Mouse (Mus musculus): ENCODE data around the gene Ndufa8. TPM values are rescaled to one million over a fixed set of nuclear protein-coding genes. Genes with fewer than 3 reads are reported as not detected.

Gene Ndufa8
- total and polyA plus RNA-seq, 3 experiments: 186 to 357 TPM; not detected in 1

DNA sequence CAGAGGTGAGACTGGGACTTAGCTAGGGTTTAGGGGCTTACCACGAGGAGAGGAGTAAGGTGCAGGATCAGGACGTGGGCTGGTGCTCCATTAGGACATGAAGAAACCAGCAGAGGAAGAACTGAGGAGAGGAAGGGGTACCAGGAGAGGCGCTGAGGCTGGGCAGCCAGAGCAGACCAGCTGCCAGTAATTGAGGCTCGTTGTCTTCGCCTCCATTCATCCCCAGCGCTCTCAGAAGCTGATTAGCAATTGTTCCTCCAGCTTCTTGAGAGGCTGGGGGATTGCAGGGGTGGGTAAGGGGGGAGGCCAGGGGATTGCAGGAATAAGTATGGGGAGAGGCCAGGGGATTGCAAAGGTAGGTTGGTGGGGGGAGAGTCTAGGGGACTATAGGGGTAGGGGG, 47.0 kb downstream of the Ndufa8 start:
- no peaks in the 10 kb centered on the region for H3K9me3 ChIP-seq (replicated peaks; ENCODE audit: insufficient read depth, low read length)
- H3K4me1 ChIP-seq (ENCODE audit: control insufficient read depth in 1 of 2, insufficient read depth in 2 of 2, low read length in 2 of 2): no peaks in the 10 kb centered on the region
- no peaks in the 10 kb centered on the region; a peak in 2 of 4 replicates for H3K27me3 ChIP-seq (ENCODE audit: control insufficient read depth in 1 of 2, insufficient read depth in 2 of 2, low read length in 2 of 2)
- no peak overlapping the region for H3K27ac ChIP-seq (ENCODE audit: control insufficient read depth, low read depth, low read length)
- H3K9ac ChIP-seq (ENCODE audit: control insufficient read depth, low read depth, low read length, poor library complexity, severe bottlenecking): no peak overlapping the region
- TF ChIP-seq MXI1 (IDR thresholded peaks at IDR 0.05; ENCODE audit: low read depth, low read length): no peak
- no peak for TF ChIP-seq E2F4 (IDR thresholded peaks at IDR 0.05; ENCODE audit: borderline replicate concordance, low read depth, low read length)
- TF ChIP-seq NELFE (IDR thresholded peaks at IDR 0.05; ENCODE audit: low read depth, low read length): no peak
- no peak for TF ChIP-seq RAD21 (IDR thresholded peaks at IDR 0.05; ENCODE audit: low read depth, low read length)
- no peak for TF ChIP-seq ZC3H11A (IDR thresholded peaks at IDR 0.05; ENCODE audit: low read depth, low read length)
- no peak for TF ChIP-seq EP300 (IDR thresholded peaks at IDR 0.05; ENCODE audit: low read depth in 1 of 2, low read length in 2 of 2)
- no peak for TF ChIP-seq ELF1 (IDR thresholded peaks at IDR 0.05; ENCODE audit: low read depth, low read length)
- TF ChIP-seq ZKSCAN1 (IDR thresholded peaks at IDR 0.05; ENCODE audit: low read depth, low read length): no peak
- no peak for TF ChIP-seq MAX (IDR thresholded peaks at IDR 0.05; ENCODE audit: low read length)
- no peak for TF ChIP-seq SIN3A (IDR thresholded peaks at IDR 0.05; ENCODE audit: low read length)
- TF ChIP-seq TAL1 (IDR thresholded peaks at IDR 0.05; ENCODE audit: low read length): no peak
- H3K4me3 ChIP-seq (ENCODE audit: control insufficient read depth in 1 of 2, insufficient read depth in 1 of 2, low read depth in 2 of 2, low read length in 2 of 2): no peak overlapping the region
- no peaks in the 10 kb centered on the region for H3K79me2 ChIP-seq (ENCODE audit: control insufficient read depth, insufficient read depth, low read length, poor library complexity)
- DNase-seq (ENCODE audit: low read depth, low spot score): no peak
- no peaks in the 10 kb centered on the region for H3K36me3 ChIP-seq (ENCODE audit: control insufficient read depth in 1 of 2, insufficient read depth in 2 of 2, low read length in 2 of 2)

DNA sequence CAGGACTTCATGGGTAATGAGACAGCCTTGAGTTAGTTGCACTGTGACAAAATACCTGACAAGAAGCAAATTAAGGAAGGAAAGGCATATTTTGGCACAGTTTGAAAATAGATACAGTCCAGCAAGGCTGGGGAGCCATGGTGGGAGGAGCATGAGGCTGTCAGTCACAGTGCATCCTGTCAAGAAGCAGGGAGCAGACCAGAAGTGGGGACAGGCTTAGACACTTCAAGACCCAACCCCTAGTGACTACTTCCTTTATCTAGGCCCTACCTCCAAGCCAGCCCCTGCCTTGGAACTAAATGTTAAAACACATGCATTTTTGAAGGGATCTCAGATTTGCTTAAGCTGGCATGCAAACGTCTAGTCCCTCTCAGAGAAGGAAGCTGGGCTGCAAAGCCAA, 48.8 kb downstream of the Ndufa8 start:
- Histone ChIP-seq H3K9ac (ENCODE audit: control insufficient read depth, low read depth, low read length, poor library complexity, severe bottlenecking) (no peak overlapping the region), H3K27ac (ENCODE audit: control insufficient read depth, low read depth, low read length) (no peak overlapping the region), H3K36me3 (ENCODE audit: control insufficient read depth in 1 of 2, insufficient read depth in 2 of 2, low read length in 2 of 2) (no peaks in the 10 kb centered on the region), H3K27me3 (ENCODE audit: control insufficient read depth in 1 of 2, insufficient read depth in 2 of 2, low read length in 2 of 2) (no peaks in the 10 kb centered on the region; a peak in 2 of 4 replicates), H3K4me3 (ENCODE audit: control insufficient read depth in 1 of 2, insufficient read depth in 1 of 2, low read depth in 2 of 2, low read length in 2 of 2) (no peak overlapping the region), H3K79me2 (ENCODE audit: control insufficient read depth, insufficient read depth, low read length, poor library complexity) (no peaks in the 10 kb centered on the region), H3K4me1 (ENCODE audit: control insufficient read depth in 1 of 2, insufficient read depth in 2 of 2, low read length in 2 of 2) (no peaks in the 10 kb centered on the region), H3K9me3 (replicated peaks; ENCODE audit: insufficient read depth, low read length) (no peaks in the 10 kb centered on the region)
- peak; percentile 37 for DNase-seq (ENCODE audit: low read depth, low spot score)
- TF ChIP-seq CTCF (IDR thresholded peaks at IDR 0.05 in 2 of 3, conservative IDR thresholded peaks at IDR 0.05 in 1 of 3; ENCODE audit: control insufficient read depth in 1 of 3, insufficient read depth in 1 of 3, low read depth in 2 of 3, low read length in 3 of 3, poor library complexity in 1 of 3, severe bottlenecking in 1 of 3): no peak
- TF ChIP-seq ZKSCAN1 (IDR thresholded peaks at IDR 0.05; ENCODE audit: low read depth, low read length): no peak

DNA sequence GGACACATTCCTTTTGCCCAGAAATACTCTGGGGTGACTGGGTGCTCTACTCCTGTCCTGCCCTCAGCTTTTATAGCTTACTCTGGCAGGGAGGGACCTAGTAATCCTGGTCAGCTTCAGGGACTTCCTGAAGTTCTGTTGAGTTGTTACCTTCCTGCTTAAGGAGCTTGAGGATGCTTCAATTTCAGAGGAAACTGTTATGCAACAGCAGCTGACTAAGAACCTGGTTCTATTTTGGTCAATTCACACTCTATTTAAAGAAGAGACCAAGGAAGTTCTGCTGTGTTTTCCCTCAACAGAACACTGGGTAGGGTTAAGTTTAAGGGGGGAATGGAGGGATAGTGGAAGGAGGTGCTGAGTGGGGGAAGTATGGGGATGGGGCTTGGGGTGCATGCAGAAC, 50.0 kb downstream of the Ndufa8 start:
- DNase-seq (ENCODE audit: low read depth, low spot score): no peak
- H3K27ac ChIP-seq (ENCODE audit: control insufficient read depth, low read depth, low read length): no peak overlapping the region
- H3K9ac ChIP-seq (ENCODE audit: control insufficient read depth, low read depth, low read length, poor library complexity, severe bottlenecking): no peak overlapping the region
- no peaks in the 10 kb centered on the region for H3K9me3 ChIP-seq (replicated peaks; ENCODE audit: insufficient read depth, low read length)
- H3K36me3 ChIP-seq (ENCODE audit: control insufficient read depth in 1 of 2, insufficient read depth in 2 of 2, low read length in 2 of 2): no peaks in the 10 kb centered on the region
- H3K4me3 ChIP-seq (ENCODE audit: control insufficient read depth in 1 of 2, insufficient read depth in 1 of 2, low read depth in 2 of 2, low read length in 2 of 2): no peak overlapping the region
- no peak for TF ChIP-seq TBP (IDR thresholded peaks at IDR 0.05; ENCODE audit: low read depth, low read length)
- TF ChIP-seq RCOR1 (IDR thresholded peaks at IDR 0.05; ENCODE audit: low read depth, low read length): no peak
- no peak for TF ChIP-seq EP300 (IDR thresholded peaks at IDR 0.05; ENCODE audit: low read depth in 1 of 2, low read length in 2 of 2)
- TF ChIP-seq E2F4 (IDR thresholded peaks at IDR 0.05; ENCODE audit: borderline replicate concordance, low read depth, low read length): no peak
- no peak for TF ChIP-seq UBTF (IDR thresholded peaks at IDR 0.05; ENCODE audit: borderline replicate concordance, insufficient read depth, low read depth, low read length)
- no peak for TF ChIP-seq TAL1 (IDR thresholded peaks at IDR 0.05; ENCODE audit: low read length)
- H3K4me1 ChIP-seq (ENCODE audit: control insufficient read depth in 1 of 2, insufficient read depth in 2 of 2, low read length in 2 of 2): peaks cover under 1 to 6% of the 10 kb centered on the region in 2 experiments; a peak in 3 of 4 replicates
- no peaks in the 10 kb centered on the region for H3K79me2 ChIP-seq (ENCODE audit: control insufficient read depth, insufficient read depth, low read length, poor library complexity)
- H3K27me3 ChIP-seq (ENCODE audit: control insufficient read depth in 1 of 2, insufficient read depth in 2 of 2, low read length in 2 of 2): peaks cover 0 to 1% of the 10 kb centered on the region in 2 experiments; a peak in 2 of 4 replicates
